Mouse (Mus musculus) bone marrow macrophage, adult 2 months (primary cell): ENCODE data around the gene Ddx20. TPM values are rescaled to one million over a fixed set of nuclear protein-coding genes. Genes with fewer than 3 reads are reported as not detected.

Experiments used
- H3K27ac ChIP-seq: 2 replicates; pipeline ENCODE4 v1.5.1; 2012; ENCODE audit warnings: low read depth, low read length; ENCODE audit not compliant: insufficient read depth
- H3K4me1 ChIP-seq: 2 replicates; pipeline ENCODE4 v1.6.1; 2012; ENCODE audit warnings: low read length; ENCODE audit not compliant: control insufficient read depth, insufficient read depth
- H3K4me3 ChIP-seq: 2 replicates; pipeline ENCODE4 v1.5.1; 2012; ENCODE audit warnings: mild to moderate bottlenecking, low read length, moderate library complexity; ENCODE audit not compliant: insufficient read depth
- CTCF ChIP-seq: IDR thresholded peaks from 2 replicates; pipeline ENCODE4 v1.5.1; 2012; ENCODE audit warnings: low read depth, mild to moderate bottlenecking, low read length, moderate library complexity
- POLR2A ChIP-seq: IDR thresholded peaks from 2 replicates; pipeline ENCODE4 v1.6.1; 2012; ENCODE audit warnings: mild to moderate bottlenecking, low read depth, low read length, borderline replicate concordance
- polyA plus RNA-seq: library from polyadenylated mRNA; stranded (reverse); fragments of >200 nt; gene quantifications from 2 replicates; pipeline ENCODE4 v1.2.4, GENCODE M21; 2012; ENCODE audit not compliant: missing spikeins, insufficient read depth, insufficient read length

Gene Ddx20
- 13.6 and 14.6 TPM in 2 replicates for polyA plus RNA-seq

DNA sequence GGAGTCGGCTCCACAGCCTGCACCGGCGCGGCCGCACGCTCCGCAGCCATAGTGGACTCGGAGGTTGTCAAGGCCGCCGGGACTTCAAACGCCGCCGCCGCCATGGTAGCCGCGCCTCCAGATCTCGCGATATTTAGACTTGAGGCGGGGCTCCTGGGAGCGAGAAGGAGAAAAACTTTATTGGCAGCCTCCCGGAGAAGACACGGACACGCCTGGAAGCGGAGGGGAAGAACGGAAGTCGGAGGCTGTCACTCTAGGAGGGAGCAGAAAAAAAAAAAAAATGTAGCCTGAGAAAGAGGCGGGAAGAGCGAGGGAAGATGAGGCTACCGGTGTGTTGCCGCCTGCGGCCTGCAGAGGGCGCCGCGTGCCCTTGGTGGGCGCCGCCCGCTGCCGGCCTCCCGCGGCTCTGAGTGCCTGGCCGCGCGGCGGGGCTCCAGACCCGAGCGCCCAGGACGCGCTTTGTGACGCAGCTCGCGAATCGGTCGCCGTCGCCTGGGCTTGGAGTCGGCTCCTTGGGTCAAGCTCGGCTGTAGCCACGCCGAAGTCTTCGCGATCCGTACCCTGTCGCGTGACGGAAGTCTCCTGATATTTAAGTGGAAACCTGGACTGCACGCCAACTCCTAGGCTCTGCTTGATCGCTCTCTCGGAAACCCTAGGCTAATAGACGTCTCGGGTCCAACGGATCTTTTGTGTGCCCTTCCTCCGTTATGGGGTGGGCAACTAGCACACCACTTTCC, at the start of gene Ddx20:
TSS of gene Ddx20 (minus strand) at position 251 of the 737 bp plus-strand sequence.
- H3K27ac ChIP-seq = peak within 1 kb of the TSS; percentile 70
- TF ChIP-seq POLR2A (no peak), CTCF (peak; percentile 43; the same call in 1 of the 2 replicates)
- H3K4me1 ChIP-seq = peaks cover 14% of the 10 kb centered on the region

DNA sequence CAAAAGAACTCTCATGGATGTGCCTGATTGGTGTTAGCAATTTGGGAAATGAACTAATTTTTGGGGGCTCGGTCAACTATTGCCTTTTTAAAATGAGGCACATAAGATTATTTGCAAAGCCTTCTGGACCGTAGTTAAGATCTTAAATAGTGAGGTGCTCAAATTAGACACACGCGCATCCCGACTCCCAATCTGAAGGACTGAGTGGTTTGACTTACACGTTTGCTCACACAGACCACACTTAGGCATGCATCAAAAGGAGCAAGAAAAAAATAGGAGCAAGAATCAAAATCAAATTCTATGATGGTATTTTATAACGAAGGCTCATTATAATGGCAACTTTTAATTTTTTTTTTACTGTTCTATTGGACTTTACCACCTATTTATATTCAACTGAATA, 49.7 kb upstream of the Ddx20 start:
- Histone ChIP-seq H3K4me1 (no peaks in the 10 kb centered on the region), H3K4me3 (no peak overlapping the region), H3K27ac (no peak overlapping the region)
- TF ChIP-seq POLR2A = no peak
- TF ChIP-seq CTCF = no peak

More for the DNA sequence above, at the start of gene Ddx20:
- H3K4me3 ChIP-seq = peak within 1 kb of the TSS; percentile 95

DNA sequence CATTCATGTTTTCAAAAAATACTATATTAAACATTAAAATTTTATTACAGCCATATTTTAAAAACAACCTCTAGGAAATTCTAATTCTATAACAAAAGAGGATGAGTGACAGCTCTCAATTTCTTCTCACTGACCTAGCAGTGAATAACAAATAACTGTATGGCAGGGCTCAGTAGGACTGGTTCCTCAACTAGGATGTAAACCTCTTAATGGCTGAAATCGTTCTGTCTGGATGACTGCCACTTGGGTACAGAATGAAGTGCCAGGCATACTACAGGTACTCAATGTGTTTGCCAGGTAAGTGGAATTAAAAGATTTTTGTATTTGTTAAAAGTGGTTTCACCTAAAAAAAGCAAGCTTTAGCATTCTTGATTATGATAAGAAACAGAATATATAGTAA, 48.8 kb upstream of the Ddx20 start:
- no peak overlapping the region for H3K4me3 ChIP-seq
- no peak overlapping the region for H3K27ac ChIP-seq
- H3K4me1 ChIP-seq = no peaks in the 10 kb centered on the region
- TF ChIP-seq POLR2A (no peak), CTCF (no peak)

DNA sequence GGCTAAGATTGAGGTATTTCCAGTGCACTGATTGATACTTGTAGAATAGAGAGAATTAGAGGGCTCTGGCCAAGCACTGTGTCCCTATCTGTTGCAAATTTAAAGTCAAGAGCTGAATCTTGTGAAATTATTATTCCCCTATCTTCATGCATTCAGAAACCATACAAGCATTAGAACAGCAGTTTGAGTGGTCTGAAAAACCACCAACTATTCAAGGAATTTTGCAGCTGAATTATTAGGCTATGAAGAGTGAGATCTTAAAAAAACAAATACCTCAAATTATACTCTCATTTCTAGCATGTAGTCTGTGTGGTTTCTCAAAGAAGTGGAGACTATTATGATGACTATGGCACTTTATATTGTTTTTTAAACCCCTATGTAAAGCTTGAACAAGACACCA, 47.9 kb upstream of the Ddx20 start:
- Histone ChIP-seq H3K27ac (no peak overlapping the region), H3K4me3 (no peak overlapping the region), H3K4me1 (no peaks in the 10 kb centered on the region)
- no peak for TF ChIP-seq CTCF
- no peak for TF ChIP-seq POLR2A

DNA sequence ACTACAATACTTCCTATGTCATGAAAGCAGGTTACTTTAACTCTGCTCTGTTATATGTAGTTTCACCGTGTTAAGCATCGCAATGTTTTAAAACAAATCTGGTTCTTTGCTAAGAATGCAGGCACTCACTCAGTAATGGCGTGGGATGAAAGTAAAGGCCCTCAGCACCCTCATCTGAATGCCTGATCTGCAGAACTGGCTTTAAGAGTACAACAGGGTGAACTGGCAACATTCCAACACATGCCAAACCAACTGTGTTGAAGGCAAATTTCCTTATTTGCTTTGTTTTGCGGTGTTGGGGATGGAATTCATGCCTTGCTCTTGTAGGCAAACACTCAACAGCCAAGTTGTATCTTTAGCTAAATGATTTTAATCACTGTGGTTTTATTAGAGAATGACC, 46.2 kb upstream of the Ddx20 start:
- Histone ChIP-seq H3K4me1 (no peaks in the 10 kb centered on the region), H3K4me3 (no peak overlapping the region), H3K27ac (no peak overlapping the region)
- no peak for TF ChIP-seq POLR2A
- TF ChIP-seq CTCF = no peak

DNA sequence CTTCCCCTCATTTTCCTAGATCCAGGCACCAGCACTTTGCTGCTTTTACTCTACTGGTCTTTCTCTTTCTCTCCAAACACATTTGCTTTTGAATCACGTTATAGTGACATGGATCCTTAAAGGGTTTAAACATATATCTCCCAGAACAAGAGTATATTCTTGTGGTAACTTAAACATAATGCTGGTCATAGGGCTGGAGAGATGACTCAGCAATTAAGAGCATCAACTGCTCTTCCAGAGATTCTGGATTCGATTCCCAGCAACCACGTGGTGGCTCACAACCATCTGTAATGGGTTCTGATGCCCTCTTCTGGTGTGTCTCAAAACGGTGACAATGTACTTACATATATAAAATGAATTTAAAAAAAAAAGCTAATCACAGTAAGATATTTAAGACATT, 45.0 kb upstream of the Ddx20 start:
- no peak overlapping the region for H3K27ac ChIP-seq
- no peaks in the 10 kb centered on the region for H3K4me1 ChIP-seq
- no peak overlapping the region for H3K4me3 ChIP-seq
- TF ChIP-seq POLR2A = no peak
- no peak for TF ChIP-seq CTCF

DNA sequence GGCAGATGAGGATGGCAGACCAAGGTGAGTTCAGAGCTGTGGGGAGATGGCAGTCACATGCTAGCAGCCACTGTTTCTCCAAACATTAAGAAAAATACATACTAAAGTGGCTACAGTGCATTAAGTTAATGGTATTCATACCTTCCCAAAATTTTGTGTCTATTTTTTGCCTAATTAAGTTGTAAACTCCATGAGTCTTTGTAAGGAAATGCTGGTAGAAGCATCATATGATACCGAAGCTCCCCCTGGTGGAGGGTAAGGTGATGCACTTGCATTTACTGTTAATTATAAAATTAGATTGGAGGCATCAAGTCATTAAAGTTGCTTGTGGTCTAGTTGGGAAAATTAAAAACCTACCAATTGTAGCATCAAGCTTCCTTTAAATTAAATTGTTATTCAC, 38.7 kb upstream of the Ddx20 start:
- Histone ChIP-seq H3K4me3 (no peak overlapping the region), H3K27ac (no peak overlapping the region), H3K4me1 (peaks cover 12% of the 10 kb centered on the region)
- TF ChIP-seq POLR2A = no peak
- TF ChIP-seq CTCF = no peak

DNA sequence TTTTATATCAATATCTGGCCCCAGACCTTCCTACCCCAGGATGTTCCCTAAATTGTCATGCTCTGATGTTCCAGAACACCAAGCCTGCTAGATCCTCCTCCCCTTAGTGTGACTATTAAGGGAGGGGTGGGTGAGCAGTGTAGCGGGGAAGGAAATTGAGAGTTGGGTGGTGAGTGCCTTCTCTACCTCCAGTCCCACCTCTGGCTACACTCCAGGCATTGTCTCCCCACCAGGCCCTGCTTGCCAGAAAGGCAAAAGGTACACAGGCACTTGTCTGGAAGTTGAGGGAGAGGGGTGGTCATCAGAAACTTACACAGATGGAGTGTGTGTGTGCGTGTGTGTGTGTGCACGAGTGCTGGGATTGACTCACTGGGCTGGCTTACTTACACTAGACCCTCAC, 35.1 kb upstream of the Ddx20 start:
- no peak overlapping the region for H3K27ac ChIP-seq
- TF ChIP-seq POLR2A (no peak), CTCF (no peak)
- peaks cover 12% of the 10 kb centered on the region for H3K4me1 ChIP-seq
- H3K4me3 ChIP-seq = no peak overlapping the region

DNA sequence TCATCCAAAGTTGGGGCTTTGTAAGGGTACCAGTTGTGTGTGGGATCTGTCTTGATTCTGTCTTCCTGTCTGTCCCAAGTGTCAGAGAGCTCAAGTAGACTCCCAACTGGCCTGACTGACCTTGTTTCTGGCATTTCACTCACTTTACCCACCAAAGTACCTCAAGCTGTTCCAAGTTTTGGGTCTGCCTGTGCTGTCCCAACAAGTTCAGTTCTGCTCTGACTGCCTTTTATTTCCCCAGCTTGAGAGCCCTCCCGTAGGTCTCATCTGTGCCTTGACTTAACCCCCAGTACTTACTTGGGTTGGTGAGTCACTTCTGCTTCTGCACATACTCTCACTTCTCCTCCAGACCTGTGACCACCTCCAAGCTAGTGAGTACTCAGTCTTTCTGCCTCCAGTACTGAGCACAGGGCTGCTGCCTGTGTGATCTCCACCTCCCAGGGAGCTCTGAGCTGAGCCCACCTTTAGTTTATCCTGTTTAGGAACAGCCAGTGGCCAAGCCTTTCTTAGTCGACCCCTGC, 34.4 kb upstream of the Ddx20 start:
- H3K27ac ChIP-seq = no peak overlapping the region
- TF ChIP-seq CTCF (no peak), POLR2A (no peak)
- peaks cover 12% of the 10 kb centered on the region for H3K4me1 ChIP-seq

DNA sequence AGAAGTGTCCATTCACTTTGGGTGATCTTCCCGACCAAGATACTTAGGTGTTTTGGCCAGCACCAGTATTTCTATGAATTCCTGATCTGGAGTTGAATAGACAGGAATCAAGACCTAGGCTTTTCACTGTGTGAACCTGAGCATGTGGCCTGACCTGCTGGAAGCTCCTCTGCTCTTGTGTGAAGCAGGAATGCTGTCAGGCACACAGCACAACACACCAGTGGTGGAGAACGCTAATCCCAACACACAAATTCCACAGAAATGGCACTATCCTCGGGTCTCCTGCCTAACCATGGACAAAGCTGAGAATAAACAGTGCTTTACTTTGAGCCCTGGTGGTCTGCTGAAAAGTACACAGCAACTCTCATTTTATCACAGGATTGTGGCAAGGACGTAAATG, 33.1 kb upstream of the Ddx20 start:
- peaks cover 12% of the 10 kb centered on the region for H3K4me1 ChIP-seq
- no peak overlapping the region for H3K4me3 ChIP-seq
- no peak overlapping the region for H3K27ac ChIP-seq
- TF ChIP-seq CTCF = no peak
- no peak for TF ChIP-seq POLR2A

More for the DNA sequence above, 34.4 kb upstream of the Ddx20 start:
- no peak overlapping the region for H3K4me3 ChIP-seq

DNA sequence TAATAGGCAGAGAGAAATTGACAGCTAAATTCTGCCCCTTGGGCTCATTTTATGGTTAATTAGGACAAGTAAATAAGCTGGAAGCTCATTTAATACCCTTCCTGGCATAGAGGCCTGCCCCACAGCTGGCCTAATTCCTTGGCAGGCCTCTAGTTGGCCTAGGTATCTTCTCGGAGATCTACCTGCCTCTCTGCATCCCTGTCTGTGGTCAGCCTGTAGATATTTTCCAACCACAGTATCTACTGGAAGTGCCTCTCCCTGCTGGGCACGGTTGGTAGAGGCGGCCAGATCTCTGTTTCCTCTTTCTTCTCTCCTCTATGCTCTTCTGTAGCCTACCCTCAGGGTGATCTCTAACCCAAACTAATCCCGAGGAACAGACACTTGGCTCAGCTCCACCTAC, 32.6 kb upstream of the Ddx20 start:
- no peak overlapping the region for H3K27ac ChIP-seq
- no peak for TF ChIP-seq CTCF
- no peak for TF ChIP-seq POLR2A
- no peak overlapping the region for H3K4me3 ChIP-seq
- H3K4me1 ChIP-seq = peaks cover 12% of the 10 kb centered on the region
